Mouse (Mus musculus): ENCODE data around the gene Gm614.

The Gm614 gene

GRCm38 (mm10) chrX:101263892-101264291 is at the start of gene Gm614:
Gene Gm614, minus strand, starts transcription at chrX:101263992.
- in situ Hi-C loops (cut with MboI, MseI) = no loop called here

DNA sequence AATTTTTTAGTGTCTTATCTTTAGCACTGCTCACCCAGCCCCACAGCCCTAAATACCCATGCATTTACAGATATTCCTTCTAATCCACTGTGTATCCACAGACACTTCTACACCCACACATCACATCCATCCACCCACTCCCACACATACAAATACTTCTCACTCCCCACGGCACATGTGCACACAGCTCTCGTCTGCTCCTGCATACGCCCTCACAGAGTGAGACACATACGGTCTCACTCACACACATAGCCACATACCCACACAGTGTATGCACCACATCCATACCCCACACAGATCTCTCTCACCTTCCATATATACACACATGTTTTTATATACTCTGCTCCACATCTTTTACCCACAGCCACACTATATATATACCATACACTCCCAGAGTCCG is 45.5 kb upstream of the Gm614 start:
- in situ Hi-C loops (cut with MboI, MseI) = no loop called here

DNA sequence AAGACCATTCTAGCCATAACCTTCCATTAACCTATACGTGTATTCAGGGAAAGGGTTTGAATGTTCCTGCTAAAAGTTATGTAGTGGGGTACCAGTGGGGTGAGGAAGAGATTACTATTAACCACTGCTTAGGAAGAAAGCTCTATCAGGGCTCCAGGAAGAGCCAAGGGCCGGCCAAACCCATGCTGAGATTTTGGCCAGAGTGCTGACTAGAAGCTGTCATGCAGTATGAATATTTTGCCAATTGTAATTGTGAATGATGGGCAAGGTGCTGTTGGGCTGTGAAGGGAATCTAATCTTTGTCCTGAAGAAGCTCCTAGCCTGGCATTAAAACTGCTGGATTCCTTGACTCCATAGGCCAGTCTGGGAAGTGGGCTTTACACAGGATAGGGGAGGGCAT is 40.9 kb upstream of the Gm614 start:
- in situ Hi-C loops (cut with MboI, MseI) = no loop called here

- in situ Hi-C loops (cut with MboI, MseI) = no loop called here
These were observed 37.9 kb upstream of the Gm614 start for GRCm38 (mm10) chrX:101301654-101302053.

- in situ Hi-C loops (cut with MboI, MseI) = no loop called here
These were observed 36.7 kb upstream of the Gm614 start for GRCm38 (mm10) chrX:101300427-101301030.

GRCm38 (mm10) chrX:101299473-101300426 is 36.0 kb upstream of the Gm614 start:
- in situ Hi-C loops (cut with MboI, MseI) = no loop called here

DNA sequence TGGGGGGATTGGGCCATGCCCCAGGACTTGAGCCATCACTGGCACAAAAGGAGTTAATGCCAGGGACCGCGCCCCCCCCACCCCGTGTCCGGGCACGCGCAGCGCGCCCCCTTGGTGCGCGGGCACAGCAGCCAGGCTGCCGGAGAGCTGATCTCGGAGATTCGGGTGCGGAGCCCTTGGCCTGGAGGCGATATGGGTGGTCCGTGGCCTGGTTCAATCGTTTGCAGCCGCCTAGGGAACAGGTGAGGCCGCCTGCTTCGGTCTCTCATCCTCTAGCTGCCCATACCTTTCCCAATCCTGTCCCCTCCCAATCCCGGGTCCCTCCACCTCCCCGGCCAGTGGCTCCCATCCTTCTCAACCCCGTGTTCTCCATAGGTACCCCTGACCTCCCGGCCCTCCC is 35.3 kb upstream of the Gm614 start, which contains the start of gene Nlgn3:
TSS of gene Nlgn3 (plus strand) at position 114 of the 400 bp plus-strand sequence.
- in situ Hi-C loops (cut with MboI, MseI) = no loop called here

DNA sequence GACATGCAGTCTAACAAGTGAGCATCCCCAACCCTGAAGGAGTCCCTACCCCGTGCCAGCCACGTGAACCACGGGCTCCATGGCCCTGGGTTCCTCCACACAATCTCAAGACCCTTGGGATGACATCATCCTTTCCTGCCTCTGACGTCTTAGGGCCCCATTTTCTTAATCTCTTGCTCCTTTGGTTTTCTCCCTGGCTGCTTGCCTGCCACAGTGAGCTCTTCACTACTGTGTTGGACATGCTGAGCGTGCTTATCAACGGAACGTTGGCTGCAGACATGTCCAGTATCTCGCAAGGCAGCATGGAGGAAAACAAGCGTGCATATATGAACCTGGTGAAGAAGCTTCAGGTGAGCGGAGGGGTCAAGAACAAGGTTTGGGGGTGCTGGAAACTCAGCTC is 26.3 kb upstream of the Gm614 start:
- in situ Hi-C loops (cut with MboI, MseI) = no loop called here

- in situ Hi-C loops (cut with MboI, MseI) = no loop called here
These were observed 25.2 kb upstream of the Gm614 start for GRCm38 (mm10) chrX:101289037-101289436.

- in situ Hi-C loops (cut with MboI, MseI) = no loop called here
These were observed 24.6 kb upstream of the Gm614 start for GRCm38 (mm10) chrX:101288432-101288831.

- in situ Hi-C loops (cut with MboI, MseI) = no loop called here
These were observed 23.8 kb upstream of the Gm614 start for GRCm38 (mm10) chrX:101287543-101287942.

GRCm38 (mm10) chrX:101285953-101286670 is 22.3 kb upstream of the Gm614 start:
- in situ Hi-C loops (cut with MboI, MseI) = no loop called here

GRCm38 (mm10) chrX:101285534-101285933 is 21.7 kb upstream of the Gm614 start:
- in situ Hi-C loops (cut with MboI, MseI) = no loop called here

DNA sequence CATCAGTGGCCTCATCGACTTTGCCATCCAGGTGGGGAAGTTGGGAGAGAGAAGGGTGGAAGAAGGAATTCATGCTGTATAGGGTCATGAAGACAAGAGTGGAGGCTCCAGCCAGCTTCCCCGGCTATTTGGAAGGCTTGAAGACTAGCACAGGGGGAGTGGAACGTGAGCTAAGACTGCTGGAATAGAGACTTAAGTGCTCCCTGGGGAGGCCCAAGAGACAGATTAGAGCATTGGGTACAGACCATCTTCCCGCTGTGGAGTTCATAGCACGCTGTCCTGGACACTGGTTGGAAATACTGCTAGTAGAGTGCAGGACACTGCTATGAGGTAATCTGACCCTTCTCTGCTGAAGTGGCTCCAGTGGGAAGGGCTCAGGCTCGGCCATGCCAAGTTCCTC is 19.0 kb upstream of the Gm614 start:
- in situ Hi-C loops (cut with MboI, MseI) = no loop called here

DNA sequence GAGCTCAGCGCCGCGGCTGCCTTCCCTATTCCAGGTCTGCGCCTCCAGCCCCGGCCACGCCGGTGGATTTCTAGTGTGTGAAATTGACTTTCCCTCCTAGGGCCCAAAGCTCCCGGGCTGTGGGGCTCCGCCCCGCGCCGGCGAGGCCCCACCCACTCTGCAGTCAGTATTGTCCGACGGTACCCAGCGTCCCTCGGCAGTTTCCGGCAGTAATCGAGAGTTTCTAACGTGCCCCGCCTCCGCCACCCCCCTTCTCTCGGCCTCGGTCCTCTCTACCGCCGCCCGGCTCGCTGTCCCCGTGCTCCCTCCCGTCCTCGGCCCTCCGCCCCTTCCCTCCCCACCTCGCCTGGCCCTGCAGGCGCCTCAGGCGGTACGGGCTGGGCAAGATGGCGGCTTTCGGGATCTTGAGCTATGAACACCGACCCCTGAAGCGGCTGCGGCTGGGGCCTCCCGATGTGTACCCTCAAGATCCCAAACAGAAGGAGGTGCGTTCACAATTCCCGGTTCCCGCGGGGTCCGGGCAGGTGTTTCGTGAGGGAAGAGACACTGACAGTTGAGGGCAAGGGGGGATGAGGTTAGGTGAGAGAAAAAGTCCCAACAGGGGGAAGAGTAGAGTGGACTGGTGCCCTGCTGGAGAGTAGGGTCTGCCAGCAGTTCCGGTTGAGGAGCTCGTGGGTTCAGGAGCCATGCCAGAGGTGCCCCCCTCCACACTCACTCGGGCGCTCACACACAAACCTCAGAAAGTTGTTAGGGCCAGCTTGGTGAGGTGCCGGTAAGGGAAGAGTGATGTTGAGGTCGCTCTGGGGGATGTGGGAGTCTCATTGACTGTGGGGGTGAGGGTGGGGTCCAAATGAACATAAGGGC is 10.3 kb upstream of the Gm614 start, which contains the start of gene Med12:
TSS of gene Med12 (plus strand) at position 156 of the 864 bp plus-strand sequence.
- in situ Hi-C loops (cut with MboI, MseI) = no loop called here

GRCm38 (mm10) chrX:101273410-101273809 is 9.6 kb upstream of the Gm614 start:
- in situ Hi-C loops (cut with MboI, MseI) = no loop called here

DNA sequence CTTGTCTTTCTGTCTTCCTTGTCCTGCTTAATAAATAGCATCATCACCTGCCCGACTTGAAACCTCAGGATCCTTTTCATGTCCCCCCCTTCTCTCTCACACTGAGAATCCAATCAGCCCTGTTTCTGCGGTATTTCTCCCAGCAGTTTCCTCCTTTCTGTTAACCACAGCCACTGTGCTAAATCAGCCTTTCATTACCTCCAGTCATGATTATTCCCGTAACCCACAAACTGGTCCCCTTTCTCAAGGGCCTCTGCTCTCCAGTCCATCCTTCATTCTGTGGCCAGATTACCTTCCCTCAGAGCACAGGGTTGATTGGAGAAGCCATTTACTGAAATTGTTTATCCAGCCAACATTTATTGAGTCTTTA is 4.9 kb upstream of the Gm614 start, which contains the start of gene Gm20489:
TSS of gene Gm20489 (minus strand) at position 269 of the 370 bp plus-strand sequence.
- in situ Hi-C loops (cut with MboI, MseI) = no loop called here

DNA sequence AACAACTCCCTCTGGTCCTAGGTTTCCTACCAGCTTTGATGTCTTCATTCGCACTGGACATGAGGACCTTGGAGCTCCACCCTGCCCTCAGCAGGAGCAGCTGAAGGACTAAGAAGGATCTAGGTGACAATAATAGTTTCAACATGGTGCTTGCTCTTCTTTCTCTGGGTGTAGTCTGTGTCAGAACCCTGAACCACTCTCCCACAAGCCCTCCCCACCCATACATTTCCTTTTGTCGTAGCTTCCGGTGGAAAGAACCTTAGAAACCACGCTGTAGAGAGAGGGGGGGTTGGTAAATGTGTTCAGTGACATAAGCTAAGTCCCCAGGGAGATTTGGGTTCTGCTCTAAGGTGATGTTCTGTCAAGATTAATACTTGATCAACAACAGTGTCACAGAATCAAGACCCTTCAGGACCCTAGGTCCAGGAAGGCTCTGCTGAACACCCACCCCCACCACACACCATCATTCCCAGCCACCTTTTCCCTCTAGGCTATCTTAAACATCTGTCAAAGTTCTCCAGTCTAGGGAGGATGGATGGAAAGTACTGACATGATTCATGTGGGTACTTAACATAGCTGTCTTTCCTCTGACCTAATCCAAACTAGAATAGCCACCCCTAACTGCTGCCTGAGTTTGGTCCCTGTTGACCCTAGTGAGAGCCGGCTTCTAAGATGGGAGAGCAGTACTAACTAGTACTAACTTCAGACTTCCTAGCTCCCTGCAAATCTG is 4.4 kb upstream of the Gm614 start, which contains the start of gene Il2rg:
TSS of gene Il2rg (minus strand) at position 231 of the 730 bp plus-strand sequence.
- in situ Hi-C loops (cut with MboI, MseI) = no loop called here

- in situ Hi-C loops (cut with MboI, MseI) = no loop called here
These were observed 2.8 kb upstream of the Gm614 start for GRCm38 (mm10) chrX:101266631-101267030.

Data from T-helper 1 cell (primary cell).